Mouse (Mus musculus) ovary, postnatal 14 days (tissue): ENCODE results near the gene Map2k1.
"Not testable (repeated sequence)": the region's sequence is repeated elsewhere in the genome, so short reads cannot be mapped to it uniquely, and the experiment has no call there.

Experiments used
- DNase-seq: peaks from one replicate; pipeline ENCODE4 v3.0.0; 2022; ENCODE audit warnings: low spot score

Map2k1 gene

GRCm38 (mm10) chr9:64202866-64203265 is 50.6 kb downstream of the Map2k1 start:
- DNase-seq: no peak

- no peak for DNase-seq
These were observed 51.1 kb downstream of the Map2k1 start for GRCm38 (mm10) chr9:64202331-64202730.

- no peak for DNase-seq
These were observed 53.5 kb downstream of the Map2k1 start for GRCm38 (mm10) chr9:64199897-64200296.

DNA sequence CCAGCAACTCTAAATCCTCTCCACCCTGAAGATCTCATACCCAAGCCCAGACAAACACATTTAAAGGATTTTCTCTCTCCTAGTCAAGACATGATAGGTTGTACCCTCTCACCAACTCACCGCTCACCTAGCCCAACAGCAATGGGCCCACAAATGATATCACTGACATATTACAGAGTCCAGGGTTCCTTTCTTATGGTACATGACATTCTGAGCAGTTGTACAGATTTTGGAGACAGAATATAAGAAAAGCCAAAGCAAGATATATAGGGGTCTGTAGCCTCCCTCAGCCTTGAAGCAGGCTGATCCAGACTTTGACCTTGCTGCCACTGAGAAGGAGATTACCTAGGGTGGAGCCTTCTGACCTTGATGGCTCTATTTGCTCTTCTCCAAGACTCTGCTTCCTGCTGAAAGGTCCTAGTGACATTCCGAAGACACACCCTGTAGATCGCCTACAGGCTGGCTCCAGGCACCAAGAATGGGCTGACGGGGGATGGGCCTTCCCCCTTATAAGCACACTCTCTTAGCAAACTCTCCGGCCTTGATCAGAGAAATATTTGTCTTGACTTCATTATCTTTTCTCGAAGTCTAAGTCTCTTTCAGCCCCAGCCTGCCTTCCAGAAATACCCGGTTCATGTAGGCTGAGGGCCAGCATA is 54.5 kb downstream of the Map2k1 start:
- not testable (repeated sequence) for DNase-seq

- DNase-seq: no peak
These were observed 55.2 kb downstream of the Map2k1 start for GRCm38 (mm10) chr9:64198068-64198762.

DNA sequence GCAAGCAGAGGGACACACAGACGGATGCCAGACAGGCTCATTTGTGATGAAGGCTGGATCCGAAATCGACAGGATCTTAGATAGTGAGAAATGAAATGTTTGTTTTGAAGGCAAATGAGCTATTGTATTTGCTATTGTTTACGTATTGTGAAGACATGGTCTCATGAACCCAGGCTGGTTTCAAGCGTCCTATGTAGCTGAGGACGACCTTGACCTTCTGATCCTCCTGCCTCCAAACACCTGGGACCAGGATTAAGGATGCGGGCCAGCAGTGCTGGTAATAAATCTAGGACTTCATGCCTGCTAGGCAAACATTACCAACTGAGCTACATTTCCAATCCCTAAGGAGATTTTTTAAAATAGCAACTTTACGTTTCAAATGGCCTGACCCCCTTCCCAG is 55.9 kb downstream of the Map2k1 start:
- DNase-seq: no peak

DNA sequence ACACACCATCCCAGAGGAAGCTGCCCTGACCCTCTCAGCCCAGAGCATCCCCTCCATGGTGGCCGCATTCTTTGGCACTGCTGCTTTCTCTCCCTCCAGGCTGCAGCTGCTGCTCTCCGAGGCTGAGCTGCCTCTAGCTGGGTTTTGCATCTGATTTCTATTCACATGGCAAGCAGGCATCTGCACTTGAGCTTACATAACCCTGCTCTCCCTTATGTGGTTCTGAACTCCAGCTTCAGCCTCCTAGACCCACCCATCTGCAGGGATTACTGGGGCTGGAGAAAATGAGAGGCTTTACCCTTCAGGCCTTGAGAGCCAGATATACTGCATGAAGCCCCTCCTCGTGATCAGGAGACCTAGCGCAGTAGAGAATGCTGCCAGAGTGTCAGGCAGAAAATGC is 57.9 kb downstream of the Map2k1 start:
- DNase-seq: no peak

GRCm38 (mm10) chr9:64193879-64194278 is 59.6 kb downstream of the Map2k1 start:
- DNase-seq: no peak

DNA sequence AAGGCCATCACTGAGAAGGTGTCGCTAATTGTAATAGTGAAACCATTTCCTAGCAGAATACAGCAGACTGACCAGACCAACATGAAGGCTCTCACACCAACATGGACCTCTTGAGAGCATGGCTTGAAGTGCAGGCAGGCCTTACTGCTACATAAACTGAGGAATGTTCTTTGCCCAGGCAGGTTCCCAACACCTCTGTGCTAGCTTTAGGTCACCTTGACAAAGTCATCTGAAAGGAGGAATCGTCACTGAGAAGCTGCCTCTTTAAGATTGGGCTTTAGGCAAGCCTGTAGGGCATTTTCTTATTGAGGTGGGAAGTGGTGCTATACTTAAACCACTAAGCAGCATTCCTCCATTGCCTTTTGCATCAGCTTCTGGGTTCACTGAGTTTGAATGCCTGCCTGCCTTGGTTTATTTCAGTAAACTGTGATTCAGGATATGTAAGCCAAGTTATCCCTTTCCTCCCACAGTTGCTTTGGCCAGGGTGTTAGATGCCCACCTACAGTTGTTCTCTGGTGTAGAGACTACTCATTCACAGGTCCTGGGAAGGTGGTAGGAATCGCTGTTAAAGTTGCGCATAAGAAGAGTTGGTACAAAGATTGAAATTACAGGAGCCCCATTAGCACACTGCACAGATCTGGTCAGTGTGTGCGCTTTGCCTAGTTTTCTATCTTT is 69.1 kb downstream of the Map2k1 start:
- DNase-seq: no peak

DNA sequence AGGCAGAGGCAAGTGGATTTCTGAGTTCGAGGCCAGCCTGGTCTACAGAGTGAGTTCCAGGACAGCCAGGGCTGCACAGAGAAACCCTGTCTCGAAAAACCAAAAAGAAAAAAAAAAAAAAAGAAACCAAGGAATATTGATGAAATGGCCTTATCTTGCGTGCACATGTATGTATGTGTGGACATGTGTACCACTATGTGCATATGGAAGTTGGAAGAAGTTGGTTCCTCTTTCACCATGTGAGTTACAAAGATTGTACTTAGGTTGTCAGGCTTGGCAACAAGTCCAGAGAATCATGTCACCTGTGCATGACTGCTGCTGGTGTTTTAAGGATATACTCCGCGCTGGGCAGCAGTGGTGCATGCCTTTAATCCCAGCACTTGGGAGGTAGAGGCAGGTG is 70.1 kb downstream of the Map2k1 start:
- DNase-seq: not testable (repeated sequence)

DNA sequence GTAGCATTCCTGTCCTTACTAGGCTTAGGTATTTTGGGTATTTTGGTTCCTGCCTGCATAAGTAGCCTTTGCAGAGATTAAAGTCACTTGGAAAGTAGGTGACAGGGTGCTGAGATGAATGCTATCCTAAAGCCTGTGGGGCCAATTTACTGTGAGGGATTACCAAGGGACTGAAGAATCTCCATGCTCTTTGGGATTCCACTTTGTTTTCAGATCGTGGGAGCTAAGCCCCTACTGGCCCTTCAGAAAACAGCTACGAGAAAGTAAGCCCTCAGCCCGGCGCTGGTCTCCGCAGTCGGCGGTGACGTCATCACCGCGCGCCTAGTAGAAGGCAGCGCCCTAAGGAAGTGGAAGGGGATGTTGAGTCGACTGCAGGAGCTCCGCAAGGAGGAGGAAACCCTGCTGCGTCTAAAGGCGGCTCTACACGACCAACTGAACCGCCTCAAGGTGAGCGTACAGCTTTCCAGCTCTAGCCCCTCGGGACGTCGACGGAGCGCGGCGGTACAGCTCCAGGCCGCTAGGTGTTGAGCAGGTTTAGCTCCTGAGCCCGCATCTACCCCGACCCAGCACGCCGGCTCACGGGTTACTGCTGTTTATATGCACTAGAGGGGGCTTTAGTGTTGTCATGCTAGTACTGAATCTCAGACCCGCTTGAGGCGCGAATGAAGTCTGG is 74.3 kb downstream of the Map2k1 start, which contains the start of gene Snapc5:
Gene Snapc5, plus strand, starts transcription at position 301 of the 673 bp plus-strand sequence.
- peak; percentile 83 for DNase-seq

DNA sequence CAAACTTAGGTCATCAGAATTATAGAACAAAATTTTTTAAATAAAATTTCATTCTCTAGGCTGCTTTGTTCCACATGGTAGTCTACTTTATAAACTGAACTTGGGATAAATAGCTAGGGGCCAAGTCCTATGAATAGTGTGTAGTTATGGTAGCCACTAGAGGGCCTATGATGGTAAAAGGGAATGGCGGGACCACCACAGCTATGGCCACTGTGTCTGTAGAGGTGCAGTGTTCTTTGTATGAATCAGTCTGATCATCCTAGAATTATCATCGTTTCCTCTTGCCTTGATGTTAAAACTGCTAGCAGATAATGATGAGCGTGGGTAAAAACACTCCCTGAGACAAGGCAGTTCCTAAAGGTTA is 74.8 kb downstream of the Map2k1 start:
- DNase-seq: no peak

DNA sequence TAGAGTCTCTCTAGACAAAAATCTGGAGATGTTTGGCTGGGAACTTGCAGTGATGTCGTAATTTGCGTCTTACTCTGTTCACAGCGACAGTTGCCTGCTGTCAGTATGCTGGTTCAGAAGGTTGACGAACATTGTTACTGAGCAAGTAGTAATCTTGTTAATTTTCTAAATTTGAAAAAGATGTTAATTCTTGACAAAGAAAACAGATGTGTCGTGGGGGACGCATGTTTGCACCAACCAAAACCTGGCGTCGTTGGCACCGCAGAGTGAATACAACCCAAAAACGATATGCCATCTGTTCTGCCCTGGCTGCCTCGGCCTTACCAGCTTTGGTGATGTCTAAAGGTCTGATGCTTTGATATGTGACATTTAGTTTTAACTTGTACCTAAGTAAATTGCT is 78.1 kb downstream of the Map2k1 start:
- DNase-seq: no peak

- DNase-seq: no peak
These were observed 78.7 kb downstream of the Map2k1 start for GRCm38 (mm10) chr9:64174766-64175165.

- DNase-seq: no peak
These were observed 79.1 kb downstream of the Map2k1 start for GRCm38 (mm10) chr9:64174341-64174740.

DNA sequence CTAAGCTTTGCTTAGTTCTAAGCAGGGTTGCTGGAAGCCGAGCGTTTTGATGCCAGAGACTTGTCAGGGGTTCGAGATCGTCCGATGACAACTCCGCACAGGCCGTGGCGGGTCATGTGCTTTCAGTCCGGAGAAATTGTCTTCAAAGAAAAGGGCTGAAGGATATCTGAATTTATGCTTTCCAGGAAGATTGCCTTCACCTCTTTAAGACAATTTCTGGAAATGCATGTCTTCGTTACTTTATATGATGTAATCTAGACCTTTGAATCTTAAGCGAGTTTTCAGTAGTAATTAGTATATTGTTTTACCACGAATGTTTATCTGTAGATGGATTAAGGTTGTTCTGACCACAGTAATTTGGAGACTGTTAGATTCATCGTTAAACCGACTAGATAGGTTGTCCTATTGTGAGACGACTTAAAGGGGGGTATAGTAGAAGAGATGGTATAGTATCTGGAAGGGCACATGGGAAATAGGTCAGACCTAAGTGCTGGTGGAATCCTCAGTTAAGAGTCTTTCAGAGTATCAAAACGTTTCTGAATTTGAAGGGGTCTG is 79.7 kb downstream of the Map2k1 start:
- no peak for DNase-seq

GRCm38 (mm10) chr9:64172816-64173665 is 80.4 kb downstream of the Map2k1 start, which contains the start of the genes Zwilch and Rpl4:
Zwilch (minus strand) TSS chr9:64173104.
Rpl4 (plus strand) TSS chr9:64173375.
- DNase-seq: peak; percentile 66

DNA sequence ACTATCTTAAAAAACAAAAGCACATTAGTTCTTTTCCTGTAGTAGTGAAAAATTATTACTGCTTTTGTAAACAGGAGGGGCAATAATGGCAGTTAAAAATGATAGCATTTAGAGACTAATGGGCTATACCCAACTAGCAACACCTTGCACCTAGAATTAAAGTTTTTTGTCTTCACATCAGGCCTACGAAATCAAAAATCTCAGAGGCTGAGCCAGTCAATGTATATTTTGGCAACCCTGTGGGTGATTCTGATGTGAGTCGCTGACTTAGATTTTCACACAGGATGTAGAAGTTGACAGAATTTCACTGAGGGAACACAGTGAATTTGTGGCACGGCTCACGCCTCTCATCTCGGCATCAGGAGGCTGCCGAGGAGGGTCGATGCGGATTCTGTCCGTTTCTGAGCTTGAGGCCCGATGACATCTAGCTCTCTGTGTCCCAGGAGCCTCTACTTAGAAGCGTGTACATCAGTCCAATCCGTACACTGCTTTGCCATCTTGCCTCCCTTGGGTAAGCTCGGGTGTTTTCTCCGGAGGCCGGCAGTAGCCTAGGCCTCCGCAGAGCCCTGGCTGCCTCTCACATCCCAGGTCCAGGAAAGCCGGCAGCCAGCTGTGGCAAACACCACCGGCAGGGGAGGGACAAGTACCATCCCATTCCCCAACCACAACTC is 81.2 kb downstream of the Map2k1 start:
- DNase-seq: no peak

- not testable (repeated sequence) for DNase-seq
These were observed 83.5 kb downstream of the Map2k1 start for GRCm38 (mm10) chr9:64169967-64170366.

DNA sequence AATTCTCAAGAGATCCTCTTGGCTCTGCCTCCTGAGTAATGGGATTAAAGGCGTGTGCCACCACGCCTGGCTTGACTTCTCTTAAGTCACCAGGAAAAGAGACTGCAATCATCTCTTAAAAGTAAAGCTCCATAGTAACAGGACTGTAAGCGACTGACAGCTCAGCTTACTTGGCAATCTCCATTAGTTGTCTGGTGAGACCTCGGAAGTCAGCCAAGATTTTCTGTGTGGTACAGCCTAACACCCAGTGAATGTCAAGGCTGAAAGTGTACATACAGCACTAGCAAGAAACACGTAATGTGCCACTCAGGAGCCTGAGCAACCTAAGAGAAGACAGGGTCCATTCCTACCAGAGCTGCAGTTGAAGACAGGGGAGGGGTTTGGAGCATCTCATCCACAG is 93.0 kb downstream of the Map2k1 start:
- DNase-seq: no peak

DNA sequence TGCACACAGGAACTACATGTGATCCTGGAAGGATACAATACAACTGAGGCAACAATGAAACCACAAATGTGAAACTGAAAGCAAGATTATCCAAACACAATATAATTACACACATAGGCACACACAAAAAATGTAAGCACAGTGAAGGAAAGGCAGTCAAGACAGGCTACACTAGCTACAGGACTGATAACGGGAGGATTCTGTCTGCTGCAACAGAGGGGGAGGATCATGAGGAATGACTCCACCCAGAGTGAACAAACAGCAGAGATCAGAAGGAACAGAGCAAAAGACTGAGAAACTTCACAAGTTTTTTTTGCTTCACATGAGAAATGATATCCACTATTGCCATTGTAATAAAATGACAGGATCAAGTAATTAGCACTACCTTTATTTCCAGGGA is 96.8 kb downstream of the Map2k1 start:
- DNase-seq: no peak
